Mouse (Mus musculus): ENCODE measurements at regions not wholly inside any gene's neighbourhood (a gene's known extent, or its start where the extent isn't known, plus 50 kb on each side); places are given as distances from the start of the nearest gene placed in this dataset.

GRCm38 (mm10) chr12:80055394-80055793 lies 57.4 kb downstream of the Zfp36l1 start:
- TF ChIP-seq POLR2A (IDR thresholded peaks at IDR 0.05; ENCODE audit: control insufficient read depth in 1 of 2, insufficient read depth in 1 of 2, low read depth in 1 of 2, low read length in 2 of 2, poor library complexity in 1 of 2) (no peak), TAL1 (IDR thresholded peaks at IDR 0.05; ENCODE audit: low read length) (no peak), ZKSCAN1 (IDR thresholded peaks at IDR 0.05; ENCODE audit: low read depth, low read length) (no peak), CTCF (IDR thresholded peaks at IDR 0.05 in 2 of 3, conservative IDR thresholded peaks at IDR 0.05 in 1 of 3; ENCODE audit: control insufficient read depth in 1 of 3, insufficient read depth in 1 of 3, low read depth in 2 of 3, low read length in 3 of 3, poor library complexity in 1 of 3, severe bottlenecking in 1 of 3) (no peak), GATA1 (IDR thresholded peaks at IDR 0.05; ENCODE audit: low read depth, low read length) (no peak), ZMIZ1 (IDR thresholded peaks at IDR 0.05; ENCODE audit: low read depth, low read length) (no peak), NRF1 (IDR thresholded peaks at IDR 0.05; ENCODE audit: insufficient read depth, low read depth, low read length, poor library complexity, severe bottlenecking) (no peak), EP300 (IDR thresholded peaks at IDR 0.05; ENCODE audit: low read depth in 1 of 2, low read length in 2 of 2) (no peak), MYB (IDR thresholded peaks at IDR 0.05; ENCODE audit: low read depth, low read length) (no peak), TCF12 (IDR thresholded peaks at IDR 0.05; ENCODE audit: low read depth, low read length) (no peak), E2F4 (IDR thresholded peaks at IDR 0.05; ENCODE audit: borderline replicate concordance, low read depth, low read length) (no peak), ZC3H11A (IDR thresholded peaks at IDR 0.05; ENCODE audit: low read depth, low read length) (no peak)
